Mouse (Mus musculus) cerebellum, adult 2 months (tissue): Measurements from ENCODE around the gene Ly6g6f.

ENCODE experiments used
- CTCF ChIP-seq: fragments of 200-500 bp; IDR thresholded peaks from 2 replicates; pipeline ENCODE4 v1.5.1; 2011; ENCODE audit warnings: low read depth, mild to moderate bottlenecking, control low read depth, low read length, moderate library complexity, borderline replicate concordance; ENCODE audit not compliant: insufficient read depth
- POLR2A ChIP-seq: fragments of 200-500 bp; IDR thresholded peaks from 2 replicates; pipeline ENCODE4 v1.6.1; 2011; ENCODE audit warnings: low read length, control low read depth, borderline replicate concordance; ENCODE audit not compliant: insufficient read depth

- no peak for TF ChIP-seq POLR2A
- TF ChIP-seq CTCF = no peak
Observed at GRCm38 (mm10) chr17:35111774-35112173, 26.4 kb upstream of the Ly6g6f start.
